Mouse (Mus musculus): ENCODE measurements around the gene Canx. TPM values are rescaled to one million over a fixed set of nuclear protein-coding genes. Genes with fewer than 3 reads are reported as not detected.

The Canx gene
- polyA plus RNA-seq, 1 experiment from 2014 or later, result 181 TPM

DNA sequence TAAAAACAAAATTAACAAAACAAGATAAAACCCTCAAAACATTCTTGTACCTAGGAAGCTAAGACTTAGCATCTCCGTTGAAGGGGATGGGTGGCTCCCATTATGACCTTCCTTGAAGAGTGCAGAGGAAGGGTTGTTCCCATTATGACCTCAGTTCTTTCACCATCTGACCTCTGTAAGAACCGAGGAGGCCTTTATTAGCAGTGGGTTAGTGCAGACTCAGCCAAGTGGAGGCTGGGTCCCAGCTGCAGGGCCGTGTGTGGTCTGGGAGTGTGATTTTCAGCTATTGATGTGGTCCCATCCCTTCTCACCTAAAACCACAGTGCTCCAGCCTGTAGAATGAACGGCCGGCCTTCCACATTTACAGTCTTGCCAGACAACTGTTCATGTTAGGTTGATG, 80.2 kb downstream of the Canx start:
- Histone ChIP-seq H3K4me1 (replicated peaks; ENCODE audit: control insufficient read depth, insufficient read depth) (no peaks in the 10 kb centered on the region), H3K27me3 (ENCODE audit: control insufficient read depth, insufficient read depth, low read length) (no peaks in the 10 kb centered on the region), H3K9me3 (ENCODE audit: control insufficient read depth, low read length) (no peaks in the 10 kb centered on the region), H3K9ac (ENCODE audit: low read length) (no peak overlapping the region), H3K4me3 (ENCODE audit: low read depth, low read length) (no peak overlapping the region), H3K4me2 (replicated peaks; ENCODE audit: low read depth) (no peak overlapping the region), H3K36me3 (ENCODE audit: control insufficient read depth, insufficient read depth, low read length) (no peaks in the 10 kb centered on the region), H3K27ac (replicated peaks) (no peak overlapping the region)
- no peak for TF ChIP-seq CTCF (IDR thresholded peaks at IDR 0.05; ENCODE audit: low read depth)
- TF ChIP-seq EP300 (optimal IDR thresholded peaks at IDR 0.05), result no peak
- 73% methylated on average over 5 of the region's 5 CpGs for WGBS
- no peak for DNase-seq (ENCODE audit: low spot score)
- no peak for ATAC-seq (ENCODE audit: low FRiP score, low TSS enrichment)

MicroRNAs within 50 kb of the gene (microRNA counts, 519-probe panel; counts per million panel counts)
- microRNA mmu-miR-804, result not detected

Small RNAs within 50 kb of the gene (microRNA-seq; reads per million reads assigned to microRNA genes)
- not detected for gene Mir804

Other genes starting within 250 kb of the Canx start
- gene Tbc1d9b, start 194.3 kb downstream of the Canx start, polyA plus RNA-seq (2015; fragmentation: Nextera tagmentation; extraction: Ambion mirVana), result 13.9 and 14.5 TPM in 2 replicates
- gene Mrnip, start 151.2 kb downstream of the Canx start, polyA plus RNA-seq (2015; fragmentation: Nextera tagmentation; extraction: Ambion mirVana), result 6.1 and 6.2 TPM in 2 replicates
- 211 and 220 TPM in 2 replicates for gene Sqstm1, start 114.8 kb downstream of the Canx start, polyA plus RNA-seq (2015; fragmentation: Nextera tagmentation; extraction: Ambion mirVana)
- gene Mgat4b, start 114.8 kb downstream of the Canx start, polyA plus RNA-seq (2015; fragmentation: Nextera tagmentation; extraction: Ambion mirVana), result 30.8 and 32.6 TPM in 2 replicates
- gene Ltc4s, start 87.1 kb downstream of the Canx start, polyA plus RNA-seq (2015; fragmentation: Nextera tagmentation; extraction: Ambion mirVana), result 13.2 and 13.8 TPM in 2 replicates
- gene Maml1, start 33.4 kb downstream of the Canx start, polyA plus RNA-seq (2015; fragmentation: Nextera tagmentation; extraction: Ambion mirVana), result 2.4 TPM in 2 replicates
- gene Cby3, start 28.8 kb upstream of the Canx start, polyA plus RNA-seq (2015; fragmentation: Nextera tagmentation; extraction: Ambion mirVana), result 0.15 and 0.28 TPM in 2 replicates
- 113 and 115 TPM in 2 replicates for gene Hnrnph1, start 51.3 kb upstream of the Canx start, polyA plus RNA-seq (2015; fragmentation: Nextera tagmentation; extraction: Ambion mirVana)
- gene Rufy1, start 105.5 kb upstream of the Canx start, polyA plus RNA-seq (2015; fragmentation: Nextera tagmentation; extraction: Ambion mirVana), result 18.7 and 22.8 TPM in 2 replicates

Measured in stomach, postnatal 0 days (tissue).